8 mouse cellular contexts compared by ENCODE assay signal in genomic region chr17:27622611-27623359, GRCm38 (mm10). TPM values are rescaled to one million over a fixed set of nuclear protein-coding genes. Genes with fewer than 3 reads are reported as not detected.
DNase-seq lines count a peak whose midpoint lies in the region; ATAC-seq and TF ChIP-seq lines count a peak whose summit lies in the region.

No protein-coding gene starts in this region.

- H3K4me3 ChIP-seq in kidney, adult 2 months (ENCODE audit: insufficient read depth, low read depth, low read length) = peak overlapping the region; percentile 83
- H3K4me3 ChIP-seq in bone marrow macrophage, adult 2 months (ENCODE audit: insufficient read depth, low read length) = peak overlapping the region; percentile 83
- peak overlapping the region; percentile 95 for H3K4me3 ChIP-seq in forebrain, embryonic 12.5 days (replicated peaks)
- peak overlapping the region; percentile 93 for H3K4me3 ChIP-seq in hindbrain, postnatal 0 days (ENCODE audit: low read length)
- peak overlapping the region; percentile 65 for H3K4me3 ChIP-seq in lung, adult 2 months (replicated peaks; ENCODE audit: extremely low read depth, low read depth, low read length)
- H3K4me3 ChIP-seq in neural tube, embryonic 14.5 days (ENCODE audit: low read depth, low read length) = peak overlapping the region; percentile 95

- H3K27me3 ChIP-seq in kidney, adult 2 months (replicated peaks; ENCODE audit: control insufficient read depth, insufficient read depth, low read length) = no peaks in the 10 kb centered on the region
- no peaks in the 10 kb centered on the region for H3K27me3 ChIP-seq in forebrain, embryonic 12.5 days
- no peaks in the 10 kb centered on the region for H3K27me3 ChIP-seq in hindbrain, postnatal 0 days (ENCODE audit: insufficient read depth, low read length)
- no peaks in the 10 kb centered on the region for H3K27me3 ChIP-seq in neural tube, embryonic 14.5 days (ENCODE audit: control insufficient read depth, insufficient read depth, low read length)

- 0 out of 2 replicates have a peak, but pooled peaks cover 3% of the 10 kb centered on the region for H3K9me3 ChIP-seq in forebrain, embryonic 12.5 days
- H3K9me3 ChIP-seq in hindbrain, postnatal 0 days (ENCODE audit: low read length) = no peaks in the 10 kb centered on the region
- H3K9me3 ChIP-seq in neural tube, embryonic 14.5 days (ENCODE audit: control insufficient read depth, low read length) = no peaks in the 10 kb centered on the region

- peak overlapping the region; percentile 77 for H3K4me2 ChIP-seq in forebrain, embryonic 12.5 days
- H3K4me2 ChIP-seq in hindbrain, postnatal 0 days (ENCODE audit: low read depth, low read length) = peak overlapping the region; percentile 82
- H3K4me2 ChIP-seq in neural tube, embryonic 14.5 days (ENCODE audit: low read depth, low read length) = peak overlapping the region; percentile 75

- no peak for TF ChIP-seq POLR2A in kidney, adult 2 months (IDR thresholded peaks at IDR 0.05; ENCODE audit: low read depth, low read length)
- no peak for TF ChIP-seq POLR2A in bone marrow macrophage, adult 2 months (IDR thresholded peaks at IDR 0.05; ENCODE audit: borderline replicate concordance, low read depth, low read length)
- TF ChIP-seq POLR2A in lung, adult 2 months (IDR thresholded peaks at IDR 0.05; ENCODE audit: borderline replicate concordance, extremely low read depth, low read depth, low read length) = no peak

- no peak for TF ChIP-seq CTCF in kidney, adult 2 months (conservative IDR thresholded peaks at IDR 0.05; ENCODE audit: insufficient read depth, insufficient read length, low read depth, low read length)
- TF ChIP-seq CTCF in bone marrow macrophage, adult 2 months (IDR thresholded peaks at IDR 0.05; ENCODE audit: low read depth, low read length) = no peak
- TF ChIP-seq CTCF in hindbrain, postnatal 0 days (IDR thresholded peaks at IDR 0.05; ENCODE audit: low read depth) = no peak
- no peak for TF ChIP-seq CTCF in lung, adult 2 months (IDR thresholded peaks at IDR 0.05; ENCODE audit: insufficient read depth, low read length)

- peak overlapping the region; percentile 98 for H3K9ac ChIP-seq in forebrain, embryonic 12.5 days
- H3K9ac ChIP-seq in hindbrain, postnatal 0 days (replicated peaks; ENCODE audit: low read length) = peak overlapping the region; percentile 99
- peak overlapping the region; percentile 100 for H3K9ac ChIP-seq in neural tube, embryonic 14.5 days (replicated peaks; ENCODE audit: low read depth, low read length)

- peak; percentile 45 for DNase-seq in kidney, adult 2 months
- DNase-seq in kidney, adult 9 months = no peak
- DNase-seq in hindbrain, postnatal 0 days (ENCODE audit: low spot score) = peak; percentile 81
- DNase-seq in lung, adult 2 months = peak; percentile 41
- peak; percentile 41 for DNase-seq in urinary bladder, postnatal 14 days (ENCODE audit: low spot score)

- under 1% methylated on average over 80 of the region's 80 CpGs for WGBS in kidney, adult 2 months
- under 1% methylated on average over 66 of the region's 80 CpGs for WGBS in forebrain, embryonic 12.5 days
- WGBS in hindbrain, postnatal 0 days = under 1% methylated on average over 55 of the region's 80 CpGs
- WGBS in lung, adult 2 months = under 1% methylated on average over 69 of the region's 80 CpGs
- under 1% methylated on average over 53 of the region's 80 CpGs for WGBS in neural tube, embryonic 14.5 days

- H3K36me3 ChIP-seq in kidney, adult 2 months (ENCODE audit: control insufficient read depth, insufficient read depth, low read length) = no peaks in the 10 kb centered on the region
- H3K36me3 ChIP-seq in forebrain, embryonic 12.5 days (replicated peaks) = peaks cover 14% of the 10 kb centered on the region
- no peaks in the 10 kb centered on the region for H3K36me3 ChIP-seq in hindbrain, postnatal 0 days (ENCODE audit: insufficient read depth, low read length)
- no peaks in the 10 kb centered on the region for H3K36me3 ChIP-seq in neural tube, embryonic 14.5 days (ENCODE audit: control insufficient read depth, insufficient read depth, low read length)

- peak overlapping the region; percentile 65 for H3K27ac ChIP-seq in kidney, adult 2 months (ENCODE audit: insufficient read depth, low read depth, low read length)
- peak overlapping the region; percentile 70 for H3K27ac ChIP-seq in bone marrow macrophage, adult 2 months (ENCODE audit: insufficient read depth, low read depth, low read length)
- peak overlapping the region; percentile 97 for H3K27ac ChIP-seq in forebrain, embryonic 12.5 days
- H3K27ac ChIP-seq in hindbrain, postnatal 0 days = peak overlapping the region; percentile 99
- H3K27ac ChIP-seq in neural tube, embryonic 14.5 days (ENCODE audit: low read depth, low read length) = peak overlapping the region; percentile 99

- peaks cover 17% of the 10 kb centered on the region for H3K4me1 ChIP-seq in kidney, adult 2 months (ENCODE audit: control insufficient read depth, insufficient read depth, low read length)
- peaks cover 14% of the 10 kb centered on the region for H3K4me1 ChIP-seq in bone marrow macrophage, adult 2 months (ENCODE audit: control insufficient read depth, insufficient read depth, low read length)
- H3K4me1 ChIP-seq in forebrain, embryonic 12.5 days = peaks cover 49% of the 10 kb centered on the region
- H3K4me1 ChIP-seq in hindbrain, postnatal 0 days (ENCODE audit: insufficient read depth, low read length) = peaks cover 5% of the 10 kb centered on the region
- peaks cover 6% of the 10 kb centered on the region; the same call in 1 of the 2 replicates for H3K4me1 ChIP-seq in lung, adult 2 months (ENCODE audit: control insufficient read depth, insufficient read depth, low read length)
- H3K4me1 ChIP-seq in neural tube, embryonic 14.5 days (ENCODE audit: control insufficient read depth, insufficient read depth, low read length) = peaks cover 26% of the 10 kb centered on the region

- peak; percentile 70 for ATAC-seq in forebrain, embryonic 12.5 days (ENCODE audit: low FRiP score)
- peak; percentile 57 for ATAC-seq in hindbrain, postnatal 0 days
- ATAC-seq in neural tube, embryonic 14.5 days (ENCODE audit: low read depth) = peak; percentile 44

RNA-seq across cellular contexts. Expression of gene Nudt3, which starts 0.5 kb away (rescaled TPM):
- polyA plus RNA-seq in kidney, adult 2 months (2012; rRNA removed) = 61.4 and 69.9 TPM in 2 replicates
- 55.7 and 58.0 TPM in 2 replicates for polyA plus RNA-seq in bone marrow macrophage, adult 2 months (2012; ENCODE audit: insufficient read depth, insufficient read length, missing spikeins)
- 170 and 178 TPM in 2 replicates for polyA plus RNA-seq in forebrain, embryonic 12.5 days (2016; fragmentation: Nextera tagmentation; extraction: Ambion mirVana)
- 252 and 264 TPM in 2 replicates for total RNA-seq in hindbrain, postnatal 0 days (2014; rRNA removed)
- 210 and 220 TPM in 2 replicates for polyA plus RNA-seq in hindbrain, postnatal 0 days (2015; fragmentation: Nextera tagmentation; extraction: Ambion mirVana)
- polyA plus RNA-seq in lung, adult 2 months (2012; rRNA removed) = 60.4 and 62.8 TPM in 2 replicates
- polyA plus RNA-seq in neural tube, embryonic 14.5 days (2014; fragmentation: Nextera tagmentation; extraction: Ambion mirVana) = 74.8 and 125 TPM in 2 replicates

RNA-seq across cellular contexts. Expression of gene RPS10-NUDT3, which starts 12.2 kb away (rescaled TPM):
- not detected in 2 replicates for polyA plus RNA-seq in kidney, adult 2 months (2012; rRNA removed)
- not detected in 2 replicates for polyA plus RNA-seq in bone marrow macrophage, adult 2 months (2012; ENCODE audit: insufficient read depth, insufficient read length, missing spikeins)
- polyA plus RNA-seq in forebrain, embryonic 12.5 days (2016; fragmentation: Nextera tagmentation; extraction: Ambion mirVana) = not detected in 2 replicates
- not detected in 2 replicates for total RNA-seq in hindbrain, postnatal 0 days (2014; rRNA removed)
- polyA plus RNA-seq in hindbrain, postnatal 0 days (2015; fragmentation: Nextera tagmentation; extraction: Ambion mirVana) = not detected in 2 replicates
- polyA plus RNA-seq in lung, adult 2 months (2012; rRNA removed) = not detected in 2 replicates
- not detected in 2 replicates for polyA plus RNA-seq in neural tube, embryonic 14.5 days (2014; fragmentation: Nextera tagmentation; extraction: Ambion mirVana)

RNA-seq across cellular contexts. Expression of gene Rps10, which starts 13.7 kb away (rescaled TPM):
- polyA plus RNA-seq in kidney, adult 2 months (2012; rRNA removed) = 814 and 927 TPM in 2 replicates
- polyA plus RNA-seq in bone marrow macrophage, adult 2 months (2012; ENCODE audit: insufficient read depth, insufficient read length, missing spikeins) = 1,367 and 1,405 TPM in 2 replicates
- polyA plus RNA-seq in forebrain, embryonic 12.5 days (2016; fragmentation: Nextera tagmentation; extraction: Ambion mirVana) = 699 and 734 TPM in 2 replicates
- total RNA-seq in hindbrain, postnatal 0 days (2014; rRNA removed) = 1,174 and 1,303 TPM in 2 replicates
- polyA plus RNA-seq in hindbrain, postnatal 0 days (2015; fragmentation: Nextera tagmentation; extraction: Ambion mirVana) = 497 and 519 TPM in 2 replicates
- 803 and 904 TPM in 2 replicates for polyA plus RNA-seq in lung, adult 2 months (2012; rRNA removed)
- polyA plus RNA-seq in neural tube, embryonic 14.5 days (2014; fragmentation: Nextera tagmentation; extraction: Ambion mirVana) = 510 and 518 TPM in 2 replicates

RNA-seq across cellular contexts. Expression of gene Pacsin1, which starts 32.5 kb away (rescaled TPM):
- 0.58 and 1.3 TPM in 2 replicates for polyA plus RNA-seq in kidney, adult 2 months (2012; rRNA removed)
- polyA plus RNA-seq in bone marrow macrophage, adult 2 months (2012; ENCODE audit: insufficient read depth, insufficient read length, missing spikeins) = not detected in 2 replicates
- polyA plus RNA-seq in forebrain, embryonic 12.5 days (2016; fragmentation: Nextera tagmentation; extraction: Ambion mirVana) = 9.0 and 12.7 TPM in 2 replicates
- 38.3 and 62.9 TPM in 2 replicates for total RNA-seq in hindbrain, postnatal 0 days (2014; rRNA removed)
- polyA plus RNA-seq in hindbrain, postnatal 0 days (2015; fragmentation: Nextera tagmentation; extraction: Ambion mirVana) = 80.0 and 85.1 TPM in 2 replicates
- polyA plus RNA-seq in lung, adult 2 months (2012; rRNA removed) = 0.65 and 1.0 TPM in 2 replicates
- 45.5 and 53.6 TPM in 2 replicates for polyA plus RNA-seq in neural tube, embryonic 14.5 days (2014; fragmentation: Nextera tagmentation; extraction: Ambion mirVana)

RNA-seq across cellular contexts. Expression of gene AI413582, which starts 57.2 kb away (rescaled TPM):
- 41.7 and 55.7 TPM in 2 replicates for polyA plus RNA-seq in kidney, adult 2 months (2012; rRNA removed)
- polyA plus RNA-seq in bone marrow macrophage, adult 2 months (2012; ENCODE audit: insufficient read depth, insufficient read length, missing spikeins) = 76.7 and 85.6 TPM in 2 replicates
- 14.0 and 16.6 TPM in 2 replicates for polyA plus RNA-seq in forebrain, embryonic 12.5 days (2016; fragmentation: Nextera tagmentation; extraction: Ambion mirVana)
- total RNA-seq in hindbrain, postnatal 0 days (2014; rRNA removed) = 50.2 and 59.6 TPM in 2 replicates
- polyA plus RNA-seq in hindbrain, postnatal 0 days (2015; fragmentation: Nextera tagmentation; extraction: Ambion mirVana) = 92.7 and 95.3 TPM in 2 replicates
- 42.4 and 44.2 TPM in 2 replicates for polyA plus RNA-seq in lung, adult 2 months (2012; rRNA removed)
- polyA plus RNA-seq in neural tube, embryonic 14.5 days (2014; fragmentation: Nextera tagmentation; extraction: Ambion mirVana) = 55.9 and 77.9 TPM in 2 replicates
